Mouse (Mus musculus): ENCODE data around the gene Map3k14. TPM values are rescaled to one million over a fixed set of nuclear protein-coding genes. Genes with fewer than 3 reads are reported as not detected.

The Map3k14 gene
- total RNA-seq, 2 experiments from 2014 or later: 2.7 to 2.9 TPM

DNA sequence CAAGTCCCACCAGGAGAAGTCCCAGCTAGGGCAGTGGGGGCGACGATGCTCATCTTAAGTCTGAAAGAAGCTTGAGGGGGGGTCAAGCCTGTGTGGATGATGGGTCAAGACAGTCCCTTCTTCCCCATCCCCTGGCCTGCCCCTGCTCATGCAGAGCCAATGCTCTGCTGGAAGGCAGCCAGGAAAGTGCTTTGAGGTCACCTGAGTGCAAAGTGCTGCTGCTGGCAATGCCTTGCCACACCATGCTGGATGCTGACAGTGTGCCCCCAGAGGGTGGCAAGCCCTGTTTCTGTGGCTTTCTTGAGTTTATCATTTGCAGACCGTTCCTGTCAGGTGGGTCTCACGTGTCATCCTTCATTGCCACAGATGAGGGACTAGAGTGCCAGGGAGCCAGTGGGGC is 47.3 kb downstream of the Map3k14 start:
- intact Hi-C loops (cut with DNase I): no loop called here
- no peak for DNase-seq (ENCODE audit: low spot score)

DNA sequence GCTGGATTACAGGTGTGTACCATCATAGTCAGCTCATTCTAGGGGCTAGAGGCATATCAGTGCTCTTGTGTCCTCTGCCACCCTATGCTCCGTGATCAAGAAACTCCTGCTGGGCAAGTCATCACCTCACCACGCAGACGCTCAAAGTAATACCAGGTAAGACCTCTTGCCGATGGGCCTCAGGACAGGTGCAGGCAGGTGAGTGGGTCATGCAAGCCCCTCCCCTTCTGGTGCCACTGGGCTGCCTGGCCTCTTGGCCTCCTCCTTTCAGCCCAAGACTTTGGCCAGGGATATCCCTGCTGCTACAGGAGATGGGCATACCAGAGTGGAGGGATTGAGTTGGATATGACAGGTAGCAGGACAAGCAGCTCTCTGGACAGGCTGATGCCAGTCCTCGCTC is 48.0 kb downstream of the Map3k14 start:
- intact Hi-C loops (cut with DNase I): no loop called here

DNA sequence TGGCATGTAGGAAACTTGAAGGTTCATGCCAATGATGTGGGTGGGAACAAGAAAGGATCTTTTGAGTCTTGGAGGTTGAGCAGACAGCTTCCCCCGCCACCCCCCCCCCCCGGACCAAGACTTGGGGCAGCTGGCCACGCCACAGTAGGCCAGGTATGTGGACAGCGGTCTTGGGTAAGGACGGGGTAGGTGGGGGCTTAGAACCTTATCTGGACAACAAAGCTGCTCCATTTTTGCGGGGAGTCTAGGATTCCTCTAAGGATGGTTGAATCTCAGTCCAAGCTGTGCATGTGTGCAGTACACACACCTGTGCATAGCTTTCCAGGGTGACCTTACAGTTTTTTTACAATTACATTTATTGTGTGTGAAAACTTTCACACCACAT is 48.8 kb downstream of the Map3k14 start:
- DNase-seq (ENCODE audit: low spot score): no peak
- intact Hi-C loops (cut with DNase I): no loop called here

More for the DNA sequence above, 48.0 kb downstream of the Map3k14 start:
- DNase-seq (ENCODE audit: low spot score): no peak

DNA sequence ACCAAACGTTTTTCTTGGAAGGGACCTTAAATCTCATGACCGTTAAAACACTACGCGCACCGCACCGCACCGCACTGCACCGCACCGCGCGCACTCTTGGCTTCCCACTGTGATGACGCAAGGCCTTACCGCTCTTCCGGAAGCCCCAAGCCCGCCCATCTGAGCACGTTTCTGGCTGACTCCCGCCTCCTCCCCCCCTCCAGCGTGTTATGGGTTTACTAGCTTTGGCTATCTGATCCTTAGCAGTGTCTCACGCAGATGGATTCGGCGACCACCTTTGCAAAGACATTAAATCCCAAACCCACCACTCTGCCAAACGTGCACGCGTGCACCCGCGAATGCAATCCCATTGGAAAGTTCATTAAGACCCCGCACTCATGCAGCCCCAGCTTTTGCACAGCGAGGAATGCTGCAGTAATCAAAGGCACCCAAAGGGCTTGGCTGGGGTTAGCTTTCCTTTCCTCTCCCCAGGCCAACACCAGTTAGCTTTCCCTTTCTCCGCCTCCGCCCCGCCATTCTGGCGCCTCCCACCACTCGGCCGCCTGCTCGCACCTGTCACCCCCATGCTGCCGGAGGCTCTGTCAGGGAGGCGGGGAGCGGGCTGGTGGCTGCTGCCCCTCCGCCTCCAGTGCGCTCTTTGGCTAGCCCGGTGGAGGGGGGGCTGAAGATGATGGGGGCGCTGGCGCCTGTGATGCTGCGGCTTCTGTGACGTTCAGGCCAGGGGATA is 49.3 kb downstream of the Map3k14 start, which contains the start of gene Spata32:
TSS of gene Spata32 (minus strand) at position 643 of the 727 bp plus-strand sequence.
- intact Hi-C loops (cut with DNase I): no loop called here
- DNase-seq (ENCODE audit: low spot score): no peak

DNA sequence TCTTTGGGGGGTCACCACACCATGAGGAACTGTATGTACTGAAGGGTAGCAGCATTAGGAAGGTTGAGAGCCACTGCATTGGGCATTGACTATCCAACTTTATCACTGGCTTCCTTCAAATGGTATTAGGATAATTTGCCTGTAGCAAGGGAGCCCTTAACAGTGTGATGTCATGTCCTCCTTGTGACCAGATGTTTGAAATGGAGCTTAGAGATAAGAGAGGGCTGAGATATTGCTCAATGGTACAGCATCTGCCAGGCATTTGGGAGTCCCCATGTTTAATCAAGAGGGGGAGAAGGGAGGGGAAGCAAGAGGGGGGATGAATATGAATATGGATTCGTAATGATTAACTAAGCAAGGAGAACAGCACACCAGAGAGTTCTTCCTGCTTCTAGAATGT is 51.9 kb downstream of the Map3k14 start:
- no peak for DNase-seq (ENCODE audit: low spot score)
- intact Hi-C loops (cut with DNase I): no loop called here

DNA sequence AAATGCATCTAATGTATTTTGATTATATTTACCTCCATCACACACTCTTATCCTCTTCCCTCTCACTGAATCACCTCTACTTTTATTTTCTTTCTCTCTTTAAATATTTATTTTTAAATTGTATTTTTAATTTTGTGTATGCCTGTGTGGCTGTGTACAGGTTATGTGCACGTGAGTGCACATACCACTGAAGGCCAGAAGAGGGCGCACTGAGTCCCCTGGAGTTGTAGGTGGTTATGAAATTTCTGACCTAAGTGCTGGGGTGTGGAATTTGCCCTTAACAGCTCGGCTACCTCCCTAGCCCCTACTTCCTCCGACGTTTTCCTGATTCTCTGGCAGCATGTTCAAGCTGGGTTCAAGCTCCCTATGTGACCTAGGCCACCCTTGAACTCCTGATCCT is 53.6 kb downstream of the Map3k14 start:
- intact Hi-C loops (cut with DNase I): no loop called here
- no peak for DNase-seq (ENCODE audit: low spot score)

DNA sequence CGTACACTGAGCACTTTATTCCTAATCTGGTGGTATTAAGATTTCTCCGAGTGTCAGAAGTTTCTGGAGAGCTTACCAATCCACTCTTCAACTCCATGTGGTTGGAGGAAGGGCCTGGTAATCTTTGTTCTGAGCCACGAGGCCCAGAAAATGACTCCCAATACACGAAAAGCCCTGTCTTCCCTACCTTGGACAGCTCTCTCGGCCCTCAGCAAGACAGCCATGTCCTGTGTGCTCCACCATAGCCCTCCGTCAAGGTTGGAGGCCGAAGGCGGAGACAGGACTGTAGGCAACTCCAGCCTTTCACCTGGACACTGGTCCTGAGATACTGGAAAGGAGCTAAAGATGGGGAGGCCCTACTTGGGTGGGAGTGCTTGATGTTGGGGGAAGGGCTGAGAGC is 57.0 kb downstream of the Map3k14 start:
- intact Hi-C loops (cut with DNase I): no loop called here
- no peak for DNase-seq (ENCODE audit: low spot score)

DNA sequence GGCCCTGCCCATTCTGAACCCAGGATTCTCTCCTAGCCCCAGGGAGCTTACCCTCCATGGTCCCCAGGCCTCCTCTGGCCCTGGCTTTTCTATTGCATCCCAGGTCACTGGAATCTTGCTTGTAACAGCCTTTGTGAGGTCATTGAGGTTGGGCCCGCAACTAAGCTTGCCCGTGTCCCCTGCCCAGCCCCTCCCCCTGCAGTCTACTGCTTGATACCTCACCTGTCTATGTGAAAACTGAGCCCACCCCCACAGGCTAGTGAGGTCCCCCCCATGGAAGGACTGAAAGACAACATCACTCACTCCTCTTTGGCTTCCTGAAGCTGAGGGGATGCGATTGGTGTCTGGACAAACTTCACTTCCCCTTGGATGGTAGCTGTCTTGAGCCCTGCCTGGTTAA is 58.8 kb downstream of the Map3k14 start, which contains the start of gene 1700023F06Rik:
TSS of gene 1700023F06Rik (minus strand) at position 101 of the 400 bp plus-strand sequence.
- intact Hi-C loops (cut with DNase I): no loop called here

DNA sequence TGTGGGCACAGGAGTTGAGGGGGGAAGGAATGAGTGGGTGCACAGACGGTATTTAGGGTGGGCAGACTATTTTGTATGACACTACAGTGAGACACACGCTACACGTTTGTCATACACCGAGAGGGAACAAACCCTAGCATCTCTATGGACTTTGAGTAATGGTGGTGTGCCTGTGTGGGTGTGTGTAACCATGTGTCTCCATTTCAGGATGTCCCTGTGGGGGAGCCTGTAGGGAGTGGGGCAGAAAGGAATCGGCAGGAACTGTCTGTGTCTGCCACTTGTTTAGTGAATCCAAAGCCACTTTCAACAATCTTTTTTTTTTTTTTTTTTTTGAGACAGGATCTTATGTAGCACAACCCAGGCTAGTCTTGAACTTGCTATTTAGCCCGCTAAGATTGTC is 61.1 kb downstream of the Map3k14 start:
- intact Hi-C loops (cut with DNase I): no loop called here
- no peak for DNase-seq (ENCODE audit: low spot score)

More for the DNA sequence above, 58.8 kb downstream of the Map3k14 start, which contains the start of gene 1700023F06Rik:
- no peak for DNase-seq (ENCODE audit: low spot score)

DNA sequence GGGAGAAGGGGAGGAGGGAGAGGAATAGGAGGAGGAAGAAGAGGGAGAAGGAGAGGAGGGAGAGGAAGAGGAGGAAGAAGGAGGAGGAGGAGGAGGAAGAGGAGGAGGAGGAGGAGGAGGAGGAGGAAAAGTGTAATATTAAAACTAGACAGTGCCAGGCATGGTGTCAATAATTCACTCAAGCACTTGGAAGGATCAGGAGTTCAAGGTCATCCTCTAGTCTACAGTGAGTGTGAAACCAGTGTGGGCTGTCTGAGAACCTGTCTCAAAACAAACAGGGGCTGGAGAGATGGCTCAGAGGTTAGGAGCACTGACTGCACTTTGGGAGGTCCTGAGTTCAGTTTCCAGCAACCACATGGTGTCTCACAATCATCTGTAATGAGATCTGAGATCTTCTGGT is 64.9 kb downstream of the Map3k14 start:
- intact Hi-C loops (cut with DNase I): no loop called here
- no peak for DNase-seq (ENCODE audit: low spot score)

DNA sequence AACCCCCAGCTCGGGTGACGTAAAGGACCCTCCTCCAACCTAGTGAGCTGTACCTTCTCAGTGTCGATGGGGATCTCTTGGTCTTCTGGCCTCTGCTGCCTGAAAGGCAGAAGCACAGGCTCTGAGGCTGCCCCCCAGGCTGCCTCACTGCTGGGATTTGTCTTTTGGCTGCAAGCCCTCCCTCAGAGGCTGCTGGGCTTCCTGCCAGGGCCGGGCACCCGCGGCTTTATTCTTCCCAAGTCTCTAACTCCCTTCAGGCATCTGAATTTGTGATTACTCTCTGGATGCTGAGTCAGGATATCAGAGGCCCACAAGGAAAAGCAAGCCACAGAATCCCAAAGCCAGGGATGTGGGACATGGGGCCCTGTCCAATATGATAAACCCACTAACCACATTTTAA is 65.6 kb downstream of the Map3k14 start:
- no peak for DNase-seq (ENCODE audit: low spot score)
- intact Hi-C loops (cut with DNase I): no loop called here

DNA sequence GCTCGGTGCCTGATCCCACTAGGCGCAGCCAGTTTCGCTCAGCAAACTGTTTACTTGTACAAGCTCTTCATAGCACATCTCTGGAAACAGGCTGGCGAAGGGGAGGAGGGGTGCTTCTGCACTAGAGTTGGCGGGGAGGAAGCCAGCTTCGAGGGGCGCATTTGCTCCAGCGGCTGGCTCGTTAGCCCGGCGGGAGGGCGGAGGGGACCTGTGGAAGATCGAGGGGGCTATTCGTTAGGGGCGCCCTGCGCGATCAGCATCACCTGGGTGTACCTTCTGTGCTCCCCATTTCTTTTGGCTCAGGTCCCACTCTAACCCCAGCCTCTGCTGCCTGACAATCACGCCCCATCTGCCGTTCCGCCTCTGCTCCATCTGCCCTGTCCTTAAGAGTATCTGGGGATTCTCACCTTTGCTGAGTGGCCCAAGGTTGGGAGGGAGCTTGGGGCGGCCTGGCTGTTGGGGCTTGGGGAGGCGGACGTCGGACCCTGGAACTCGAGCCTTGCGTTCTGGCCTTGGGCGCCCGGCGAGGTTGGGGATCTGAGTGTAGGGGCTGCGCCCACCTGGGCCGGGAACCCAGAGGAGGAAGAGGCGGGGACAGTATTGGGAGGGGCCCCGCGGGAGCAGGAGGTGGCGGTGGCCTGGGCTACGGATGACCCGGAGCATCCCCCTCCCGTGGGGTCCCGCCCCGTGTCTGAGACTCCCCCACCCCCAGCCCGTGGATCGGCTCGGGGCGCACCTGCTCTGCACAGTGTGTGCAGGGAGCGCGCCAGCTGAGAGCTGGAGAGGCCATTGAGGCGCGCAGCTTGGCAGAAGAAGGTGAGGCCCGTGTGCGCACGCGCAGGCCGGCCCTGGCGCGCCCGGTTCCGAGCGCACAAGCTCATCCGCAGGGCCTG is 68.1 kb downstream of the Map3k14 start:
- intact Hi-C loops (cut with DNase I): no loop called here
- no peak for DNase-seq (ENCODE audit: low spot score)

DNA sequence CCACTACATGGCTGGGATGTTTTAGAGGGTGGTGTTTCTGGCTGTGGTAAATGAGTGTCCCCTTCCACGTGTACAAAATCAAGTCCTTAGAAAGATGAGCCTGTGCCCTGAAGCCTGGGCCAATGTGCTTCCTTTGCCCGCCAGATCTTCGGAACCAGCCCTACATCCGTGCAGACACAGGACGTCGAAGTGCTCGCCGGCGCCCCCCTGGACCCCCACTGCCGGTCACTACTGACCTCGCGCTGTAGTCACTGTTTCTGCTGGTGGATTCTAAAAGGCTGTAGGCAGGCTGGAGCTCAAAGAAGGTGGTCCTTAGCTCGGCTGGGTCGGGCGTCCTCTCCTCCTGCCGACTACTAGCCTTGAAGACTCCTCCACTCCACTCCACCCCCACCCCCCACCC is 68.9 kb downstream of the Map3k14 start:
- no peak for DNase-seq (ENCODE audit: low spot score)
- intact Hi-C loops (cut with DNase I): no loop called here

DNA sequence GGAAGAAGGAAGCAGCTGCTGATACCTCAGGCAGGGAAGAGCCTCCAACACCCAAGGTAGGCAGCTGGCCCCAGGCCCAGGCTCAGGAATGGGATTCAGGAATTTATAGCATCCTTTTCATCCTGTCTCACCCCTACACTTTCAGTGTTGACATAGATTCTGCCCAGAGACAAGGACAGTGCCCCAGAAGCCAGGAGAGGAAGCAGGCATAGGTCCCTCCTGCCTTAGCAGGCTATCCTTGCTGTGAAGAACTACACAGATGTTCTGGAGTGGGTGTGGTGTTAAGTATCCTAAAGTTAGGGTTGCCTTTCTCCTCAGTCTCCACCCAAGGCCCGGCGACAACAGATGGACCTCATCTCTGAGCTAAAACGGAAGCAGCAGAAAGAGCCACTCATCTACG is 69.9 kb downstream of the Map3k14 start:
- intact Hi-C loops (cut with DNase I): no loop called here
- no peak for DNase-seq (ENCODE audit: low spot score)

DNA sequence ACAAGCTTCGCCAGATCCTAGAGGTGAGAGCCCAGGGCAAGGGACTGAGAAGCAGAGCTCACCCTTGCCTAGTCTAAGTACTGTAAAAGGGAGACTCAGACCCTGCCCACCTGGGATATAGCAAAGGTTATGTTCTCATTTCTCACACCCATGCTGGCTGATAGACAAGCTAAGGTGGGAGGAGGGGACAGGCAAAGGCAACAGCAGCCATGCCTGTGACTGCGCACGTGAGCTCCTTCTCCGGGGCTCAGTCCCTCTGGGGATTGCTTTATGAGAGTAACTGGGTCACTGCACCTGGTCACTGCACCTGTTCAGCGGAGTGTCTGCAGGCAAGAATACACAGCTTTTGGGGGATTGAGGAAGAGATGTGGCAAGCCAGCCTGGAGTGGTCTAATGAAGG is 71.6 kb downstream of the Map3k14 start:
- intact Hi-C loops (cut with DNase I): no loop called here
- DNase-seq (ENCODE audit: low spot score): no peak

DNA sequence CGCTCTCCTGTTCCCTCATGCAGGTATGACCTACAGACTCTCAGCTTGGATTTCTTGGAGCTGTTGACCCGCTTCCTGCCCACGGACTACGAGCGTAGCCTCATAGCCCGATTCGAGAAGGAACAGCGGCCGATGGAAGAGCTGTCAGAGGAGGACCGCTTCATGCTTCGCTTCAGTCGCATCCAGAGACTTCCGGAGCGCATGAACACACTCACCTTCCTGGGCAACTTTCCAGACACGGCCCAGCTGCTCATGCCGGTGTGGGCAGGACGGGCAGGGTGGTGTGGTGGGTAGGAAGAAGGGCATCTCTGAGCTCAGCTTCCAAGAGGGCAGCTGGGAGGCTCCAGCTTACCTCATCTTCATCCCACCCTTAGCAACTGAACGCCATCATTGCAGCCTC is 72.0 kb downstream of the Map3k14 start:
- intact Hi-C loops (cut with DNase I): no loop called here
- no peak for DNase-seq (ENCODE audit: low spot score)

DNA sequence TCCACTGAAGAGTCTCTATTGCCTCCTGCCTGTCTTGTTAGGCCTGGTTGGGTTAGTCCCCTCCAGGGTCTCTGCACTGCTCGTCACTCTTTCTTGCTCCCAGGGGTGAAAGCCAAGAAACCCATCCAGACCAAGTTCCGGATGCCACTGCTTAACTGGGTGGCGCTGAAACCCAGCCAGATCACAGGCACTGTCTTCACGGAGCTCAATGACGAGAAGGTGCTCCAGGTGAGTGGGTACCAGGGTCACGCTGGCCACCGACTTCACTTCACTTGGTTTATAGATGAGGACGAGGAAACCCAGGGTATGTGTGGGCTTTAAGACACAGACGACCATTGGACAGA is 73.5 kb downstream of the Map3k14 start:
- intact Hi-C loops (cut with DNase I): no loop called here
- no peak for DNase-seq (ENCODE audit: low spot score)

DNA sequence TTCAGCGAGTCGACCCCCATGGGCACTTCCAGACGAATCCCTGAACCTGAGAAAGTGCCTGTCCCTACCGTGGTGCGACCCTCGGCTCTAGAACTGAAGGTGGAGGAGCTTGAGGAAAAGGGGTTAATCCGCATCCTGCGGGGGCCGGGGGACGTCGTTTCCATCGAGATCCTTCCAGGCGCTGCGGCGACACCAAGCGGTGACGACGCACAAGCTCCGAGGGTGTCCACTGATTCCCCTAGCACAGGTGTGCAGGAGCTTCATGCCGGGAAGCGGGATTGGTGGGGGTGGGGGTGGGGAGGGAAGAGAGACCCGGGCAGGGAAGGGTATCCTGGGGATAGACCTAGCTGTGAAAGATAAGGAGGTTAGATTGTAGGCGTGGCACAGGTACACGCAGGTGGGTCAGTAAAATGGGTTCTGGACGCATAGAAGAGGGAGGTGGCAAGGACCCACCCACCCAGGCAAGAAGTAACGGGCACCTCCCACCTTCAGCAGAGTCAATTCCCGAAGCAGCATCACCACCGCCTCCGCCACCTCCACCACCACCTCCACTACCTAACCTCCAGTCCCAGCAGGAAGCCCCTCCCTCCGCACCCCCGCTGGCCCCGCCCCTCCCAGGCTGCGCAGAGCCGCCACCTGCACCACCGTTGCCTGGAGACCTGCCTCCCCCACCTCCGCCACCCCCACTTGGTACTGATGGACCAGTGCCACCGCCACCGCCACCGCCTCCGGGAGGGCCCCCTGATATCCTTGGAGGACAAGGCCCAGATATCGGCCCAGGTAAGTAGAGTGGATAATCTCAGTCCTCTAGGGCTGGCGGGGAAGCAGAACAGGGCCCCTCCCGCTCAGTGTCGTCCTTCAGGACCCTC is 74.1 kb downstream of the Map3k14 start:
- intact Hi-C loops (cut with DNase I): no loop called here
- no peak for DNase-seq (ENCODE audit: low spot score)

DNA sequence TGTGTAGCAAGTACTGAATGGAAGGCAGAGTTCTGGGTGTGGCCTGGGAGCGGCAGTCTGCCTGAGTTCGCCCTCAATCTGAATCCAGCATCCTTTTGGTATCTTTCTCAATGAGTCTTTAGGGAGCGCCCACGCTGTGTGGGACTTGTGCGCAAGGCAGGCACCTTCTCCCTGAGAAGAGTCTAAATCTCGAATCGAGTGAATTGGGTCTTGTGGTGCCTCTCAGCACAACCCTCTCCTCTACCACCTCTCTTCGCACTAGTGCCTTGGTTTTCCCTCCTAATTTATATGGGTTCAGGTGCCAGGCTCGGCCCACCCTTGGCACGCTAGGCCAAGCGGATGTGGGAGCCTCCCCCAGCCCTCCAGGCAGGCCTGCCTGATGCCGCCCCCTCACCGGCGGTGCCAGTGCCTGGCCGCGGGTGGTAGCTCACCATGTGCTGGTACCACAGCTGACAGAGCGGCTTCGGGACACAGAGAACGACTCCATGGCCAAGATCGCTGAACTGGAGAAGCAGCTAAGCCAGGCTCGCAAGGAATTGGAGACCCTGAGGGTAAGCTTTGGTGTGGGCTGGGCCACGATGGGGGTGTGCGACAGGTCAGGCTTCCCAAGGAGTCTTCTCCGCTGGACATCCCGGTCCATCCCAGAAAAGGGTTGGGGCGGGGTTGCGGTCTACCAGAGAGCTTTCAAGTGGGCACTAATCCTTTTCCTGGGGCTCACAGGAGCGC is 74.9 kb downstream of the Map3k14 start:
- intact Hi-C loops (cut with DNase I): no loop called here
- DNase-seq (ENCODE audit: low spot score): no peak

DNA sequence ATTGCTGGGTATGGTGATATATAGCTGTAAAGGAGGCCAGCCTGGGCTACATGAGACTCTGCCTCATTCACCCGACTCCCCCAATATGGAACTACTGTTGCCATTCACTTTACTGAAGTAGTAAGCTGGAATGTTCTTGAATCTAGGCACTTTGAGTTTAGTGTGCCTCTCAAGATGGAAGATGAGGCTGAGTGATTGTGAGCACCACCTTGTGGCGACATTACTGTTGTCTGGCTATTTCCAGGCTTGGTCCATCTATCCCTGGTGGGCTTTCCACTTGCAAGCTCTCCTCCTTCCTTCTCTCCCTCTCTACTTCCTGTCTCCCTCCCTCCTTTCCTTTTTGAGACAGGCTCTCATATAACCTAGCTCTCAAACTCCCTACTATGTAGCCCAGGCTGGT is 82.4 kb downstream of the Map3k14 start:
- no peak for DNase-seq (ENCODE audit: low spot score)
- intact Hi-C loops (cut with DNase I): loop anchor here (1.0 kb wide), 1 partner anchor 16 kb away; no protein-coding TSS in a partner anchor
